In genomic region chr9:83014516-83014915, GRCm38 (mm10) we compare ENCODE assay signal across 20 mouse cellular contexts.
"Had no signal": no experiment of that assay in that cellular context is flagged by ENCODE, and none has a peak within 500 bp of the region (broad histone marks: within the 10 kb centered on the region; RNA-seq: fewer than 3 reads in every experiment).

No protein-coding gene starts in this region.

- H3K36me3 ChIP-seq: liver, embryonic 15.5 days; lung, embryonic 15.5 days; midbrain, embryonic 10.5 days; midbrain, embryonic 12.5 days; neural tube, embryonic 13.5 days; neural tube, embryonic 15.5 days; stomach, embryonic 15.5 days had no signal

- H3K4me1 ChIP-seq: liver, embryonic 15.5 days; lung, embryonic 15.5 days; midbrain, embryonic 10.5 days; midbrain, embryonic 12.5 days; neural tube, embryonic 13.5 days; neural tube, embryonic 15.5 days; stomach, embryonic 15.5 days had no signal

- H3K27ac ChIP-seq: liver, embryonic 15.5 days; lung, embryonic 15.5 days; midbrain, embryonic 10.5 days; midbrain, embryonic 12.5 days; neural tube, embryonic 13.5 days; neural tube, embryonic 15.5 days; stomach, embryonic 15.5 days; stomach, postnatal 0 days had no signal

- DNase-seq: liver, postnatal 0 days; lung, adult 2 months; lung, postnatal 14 days; lung, postnatal 36 days; midbrain, embryonic 14.5 days; right cerebral cortex, postnatal 14 days; thymus, adult 18-20 months; thymus, postnatal 14 days; thymus, postnatal 36 days had no signal

- H3K27me3 ChIP-seq: liver, embryonic 15.5 days; lung, embryonic 15.5 days; midbrain, embryonic 12.5 days; neural tube, embryonic 13.5 days; neural tube, embryonic 15.5 days; stomach, embryonic 15.5 days had no signal

- ATAC-seq: liver, postnatal 0 days; lung, postnatal 0 days; midbrain, embryonic 16.5 days had no signal

- H3K4me2 ChIP-seq: liver, embryonic 15.5 days; lung, embryonic 15.5 days; midbrain, embryonic 12.5 days; neural tube, embryonic 13.5 days; neural tube, embryonic 15.5 days; stomach, embryonic 15.5 days had no signal

- H3K9ac ChIP-seq: liver, embryonic 15.5 days; liver, postnatal 0 days; lung, embryonic 15.5 days; midbrain, embryonic 12.5 days; neural tube, embryonic 13.5 days; neural tube, embryonic 15.5 days; stomach, embryonic 15.5 days had no signal

- H3K4me3 ChIP-seq: liver, embryonic 15.5 days; lung, embryonic 15.5 days; midbrain, embryonic 10.5 days; midbrain, embryonic 12.5 days; myocyte; neural tube, embryonic 13.5 days; neural tube, embryonic 15.5 days; stomach, embryonic 15.5 days had no signal

- H3K9me3 ChIP-seq: liver, embryonic 15.5 days; lung, embryonic 15.5 days; midbrain, embryonic 10.5 days; midbrain, embryonic 12.5 days; neural tube, embryonic 13.5 days; neural tube, embryonic 15.5 days; stomach, embryonic 15.5 days had no signal
